Mouse (Mus musculus) v-Abl transformed pro-B cells (cell line): ENCODE data around the gene Zfp609.

ENCODE experiments used
- in situ Hi-C, 2 experiments: fragments of 400-800 bp; cut with MboI; formaldehyde crosslinking; loops; one replicate each; pipeline ENCODE4 v1.15.1; 2025; ENCODE audit not compliant: unreplicated experiment in 2 of 2

The Zfp609 gene

GRCm38 (mm10) chr9:65679181-65679761 lies 148.1 kb downstream of the Zfp609 start:
- in situ Hi-C loops = no loop called here

GRCm38 (mm10) chr9:65677119-65677462 lies 150.3 kb downstream of the Zfp609 start:
- in situ Hi-C loops = no loop called here

GRCm38 (mm10) chr9:65676358-65677118 lies 150.8 kb downstream of the Zfp609 start:
- in situ Hi-C loops = no loop called here

GRCm38 (mm10) chr9:65675461-65676357 lies 151.7 kb downstream of the Zfp609 start:
- in situ Hi-C loops = no loop called here

GRCm38 (mm10) chr9:65672996-65673395 lies 154.4 kb downstream of the Zfp609 start:
- in situ Hi-C loops = loop anchor here in 1 of 2 experiments (25.0 kb wide), 1 partner anchor 161 kb away; the partner anchor contains the start of gene Ankdd1a

GRCm38 (mm10) chr9:65671431-65671931 lies 155.9 kb downstream of the Zfp609 start:
- in situ Hi-C loops = loop anchor here in 1 of 2 experiments (25.0 kb wide), 1 partner anchor 159 kb away; the partner anchor contains the start of gene Ankdd1a

GRCm38 (mm10) chr9:65667701-65668100 lies 159.7 kb downstream of the Zfp609 start, which contains the start of gene Oaz2:
Oaz2 (plus strand) TSS chr9:65668001.
- in situ Hi-C loops = loop anchor here (10.0 to 25.0 kb wide), 3 partner anchors 155 to 1307 kb away; partner anchors contain the start of genes Ankdd1a (in 1 of the 2) and Lactb (in 1 of the 2)

- in situ Hi-C loops = loop anchor here (10.0 to 25.0 kb wide), 3 partner anchors 154 to 1309 kb away; partner anchors contain the start of genes Ankdd1a (in 1 of the 2) and Lactb (in 1 of the 2)
Measured at GRCm38 (mm10) chr9:65666042-65666441, 161.3 kb downstream of the Zfp609 start.

GRCm38 (mm10) chr9:65664163-65664562 lies 163.2 kb downstream of the Zfp609 start:
- in situ Hi-C loops = loop anchor here (5.0 to 25.0 kb wide), 6 partner anchors 57 to 1311 kb away; partner anchors contain the start of genes Ankdd1a (in 2 of the 2) and Lactb (in 1 of the 2)

- in situ Hi-C loops = loop anchor here (5.0 to 25.0 kb wide), 6 partner anchors 54 to 1313 kb away; partner anchors contain the start of genes Ankdd1a (in 2 of the 2) and Lactb (in 1 of the 2)
Measured at GRCm38 (mm10) chr9:65661493-65661892, 165.9 kb downstream of the Zfp609 start.

- in situ Hi-C loops = loop anchor here (5.0 to 25.0 kb wide), 6 partner anchors 54 to 1314 kb away; partner anchors contain the start of genes Ankdd1a (in 2 of the 2) and Lactb (in 1 of the 2)
Measured at GRCm38 (mm10) chr9:65661029-65661428, 166.3 kb downstream of the Zfp609 start.

- in situ Hi-C loops = loop anchor here in 1 of 2 experiments (25.0 kb wide), 1 partner anchor 145 kb away; the partner anchor contains the start of gene Ankdd1a
Measured at GRCm38 (mm10) chr9:65657218-65657617, 170.1 kb downstream of the Zfp609 start.

- in situ Hi-C loops = loop anchor here in 1 of 2 experiments (25.0 kb wide), 1 partner anchor 143 kb away; the partner anchor contains the start of gene Ankdd1a
Measured at GRCm38 (mm10) chr9:65655540-65655939, 171.8 kb downstream of the Zfp609 start.

- in situ Hi-C loops = loop anchor here in 1 of 2 experiments (25.0 kb wide), 1 partner anchor 142 kb away; the partner anchor contains the start of gene Ankdd1a
Measured at GRCm38 (mm10) chr9:65654700-65655237, 172.6 kb downstream of the Zfp609 start.

- in situ Hi-C loops = loop anchor here in 1 of 2 experiments (25.0 kb wide), 1 partner anchor 141 kb away; the partner anchor contains the start of gene Ankdd1a
Measured at GRCm38 (mm10) chr9:65653741-65654140, 173.6 kb downstream of the Zfp609 start.

GRCm38 (mm10) chr9:65651957-65652356 lies 175.4 kb downstream of the Zfp609 start:
- in situ Hi-C loops = loop anchor here in 1 of 2 experiments (25.0 kb wide), 1 partner anchor 140 kb away; the partner anchor contains the start of gene Ankdd1a

GRCm38 (mm10) chr9:65649997-65650396 lies 177.4 kb downstream of the Zfp609 start:
- in situ Hi-C loops = loop anchor here in 1 of 2 experiments (25.0 kb wide), 1 partner anchor 138 kb away; the partner anchor contains the start of gene Ankdd1a

GRCm38 (mm10) chr9:65648730-65649129 lies 178.6 kb downstream of the Zfp609 start:
- in situ Hi-C loops = no loop called here

- in situ Hi-C loops = no loop called here
Measured at GRCm38 (mm10) chr9:65646782-65647181, 180.6 kb downstream of the Zfp609 start.
